Mouse (Mus musculus): ENCODE measurements around the gene Acot2.
"Not testable (repeated sequence)": the region's sequence is repeated elsewhere in the genome, so short reads cannot be mapped to it uniquely, and the experiment has no call there.

Acot2 gene

GRCm38 (mm10) chr12:84038241-84038640 lies 50.6 kb downstream of the Acot2 start, which contains the start of gene Acot4:
Gene Acot4 (plus strand): TSS chr12:84038379.
- in situ Hi-C loops (cut with MboI), result not testable (repeated sequence)

- in situ Hi-C loops (cut with MboI), result not testable (repeated sequence)
Measured at GRCm38 (mm10) chr12:84038691-84039111, 51.0 kb downstream of the Acot2 start, which contains the start of gene Gm49366. Gene Gm49366 (plus strand): TSS chr12:84038935.

GRCm38 (mm10) chr12:84042248-84042647 lies 54.6 kb downstream of the Acot2 start:
- in situ Hi-C loops (cut with MboI), result no loop called here

All from mature B cell (primary cell).